Mouse (Mus musculus): Measurements from ENCODE around the gene Specc1.

GRCm38 (mm10) chr11:62130685-62131295 is 174.2 kb downstream of the Specc1 start:
- no peak for TF ChIP-seq CTCF (conservative IDR thresholded peaks at IDR 0.05 in 1 of 2, IDR thresholded peaks at IDR 0.05 in 1 of 2; ENCODE audit: low read depth in 2 of 2, low read length in 2 of 2)
- TF ChIP-seq JUND (conservative IDR thresholded peaks at IDR 0.05; ENCODE audit: low read depth, low read length), result peak; percentile 61
- no peak for TF ChIP-seq GABPA (IDR thresholded peaks at IDR 0.05; ENCODE audit: insufficient replicate concordance, low read depth, low read length)
- peak; percentile 83 for TF ChIP-seq EP300 (IDR thresholded peaks at IDR 0.05; ENCODE audit: low read length)
- peak; percentile 41; the same call in 1 of the 2 replicates for TF ChIP-seq JUN (IDR thresholded peaks at IDR 0.05; ENCODE audit: insufficient read depth, low read depth, low read length)
- no peak for TF ChIP-seq CHD2 (IDR thresholded peaks at IDR 0.05; ENCODE audit: low read length)
- no peak for TF ChIP-seq POLR2A (IDR thresholded peaks at IDR 0.05; ENCODE audit: low read depth, low read length)
- TF ChIP-seq TCF12 (IDR thresholded peaks at IDR 0.05; ENCODE audit: low read depth, low read length), result no peak
- TF ChIP-seq MYC (IDR thresholded peaks at IDR 0.05; ENCODE audit: low read depth, low read length), result no peak
- no peak for TF ChIP-seq ZC3H11A (IDR thresholded peaks at IDR 0.05; ENCODE audit: low read depth, low read length)
- TF ChIP-seq ELF1 (IDR thresholded peaks at IDR 0.05; ENCODE audit: low read depth, low read length), result 0 out of 2 replicates have a peak, but pooled peaks have one; percentile 12
- TF ChIP-seq E2F4 (IDR thresholded peaks at IDR 0.05; ENCODE audit: insufficient replicate concordance, low read depth, low read length), result no peak

Data from CH12.LX (cell line).